Mouse (Mus musculus) thymus, adult 2 months (tissue): ENCODE results near the gene Parva.

Source experiments
- CTCF ChIP-seq: fragments of 200-500 bp; IDR thresholded peaks from 2 replicates; pipeline ENCODE4 v1.5.1; 2012; ENCODE audit warnings: mild to moderate bottlenecking, control low read depth, low read length, moderate library complexity, borderline replicate concordance; ENCODE audit not compliant: control insufficient read depth, poor library complexity, insufficient read depth; ENCODE audit errors: extremely low read depth
- POLR2A ChIP-seq: fragments of 200-500 bp; IDR thresholded peaks from 2 replicates; pipeline ENCODE4 v1.6.1; 2012; ENCODE audit warnings: mild to moderate bottlenecking, low read length, control low read depth, moderate library complexity; ENCODE audit not compliant: control insufficient read depth, poor library complexity, insufficient read depth; ENCODE audit errors: extremely low read depth

DNA sequence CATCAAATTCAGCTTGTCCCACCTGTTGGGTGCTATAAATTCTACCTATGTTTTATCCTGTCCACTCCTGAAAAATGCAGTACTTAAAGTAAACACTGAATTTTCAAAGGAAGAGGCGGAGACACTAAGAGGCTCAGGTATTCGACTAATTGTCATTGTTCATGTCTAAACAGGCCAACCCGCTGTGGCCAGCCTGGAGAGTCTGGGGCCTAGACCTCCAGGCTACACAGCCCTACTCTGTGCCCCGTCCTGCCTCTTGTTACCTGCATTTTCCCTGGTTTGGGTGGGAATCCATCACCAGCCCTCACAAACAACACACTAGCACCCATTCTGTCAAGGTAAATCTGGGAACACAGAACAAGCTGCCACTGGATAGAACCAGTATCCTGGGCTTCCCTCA lies 9.7 kb upstream of the Parva start:
- no peak for TF ChIP-seq CTCF
- TF ChIP-seq POLR2A, result no peak
